Mouse (Mus musculus) liver, embryonic 11.5 days (tissue): ENCODE data around the gene Wbp2nl. TPM values are rescaled to one million over a fixed set of nuclear protein-coding genes. Genes with fewer than 3 reads are reported as not detected.
A peak's percentile ranks its signal among the peaks of the same experiment; 100 is the strongest.

Source experiments
- ATAC-seq: fragments of 200-750 bp; cut with Nextera tagmentation; replicated peaks from 2 replicates; pipeline ENCODE4 v1.8.0; 2017; ENCODE audit warnings: moderate number of reproducible peaks, mild to moderate bottlenecking, moderate TSS enrichment, moderate library complexity; ENCODE audit not compliant: low FRiP score
- DNase-seq: peaks from one replicate; pipeline ENCODE4 v3.0.0-alpha.2; 2017; ENCODE audit warnings: low spot score
- H3K27ac ChIP-seq: fragments of 300-500 bp; sonication (generic); 2 replicates; pipeline ENCODE4 v1.5.1; 2014; ENCODE audit warnings: mild to moderate bottlenecking, low read depth, low read length, control low read depth
- H3K27me3 ChIP-seq: fragments of 300-500 bp; sonication (generic); replicated peaks from 2 replicates; pipeline ENCODE4 v1.6.1; 2014; ENCODE audit warnings: low read length, mixed read lengths; ENCODE audit not compliant: control insufficient read depth, insufficient read depth
- H3K36me3 ChIP-seq: fragments of 300-500 bp; sonication (generic); 2 replicates; pipeline ENCODE4 v1.6.1; 2014; ENCODE audit warnings: mild to moderate bottlenecking, low read length, moderate library complexity, mixed read lengths; ENCODE audit not compliant: control insufficient read depth, insufficient read depth
- H3K4me1 ChIP-seq: fragments of 300-500 bp; sonication (generic); replicated peaks from 2 replicates; pipeline ENCODE4 v1.6.1; 2014; ENCODE audit warnings: low read length, mixed read lengths; ENCODE audit not compliant: control insufficient read depth, insufficient read depth
- H3K4me2 ChIP-seq: fragments of 300-500 bp; sonication (generic); 2 replicates; pipeline ENCODE4 v1.6.1; 2014; ENCODE audit warnings: mild to moderate bottlenecking, control low read depth, moderate library complexity
- H3K4me3 ChIP-seq: fragments of 300-500 bp; sonication (generic); 2 replicates; pipeline ENCODE4 v1.5.1; 2014; ENCODE audit warnings: low read depth, low read length, control low read depth
- H3K9ac ChIP-seq: fragments of 300-500 bp; sonication (generic); 2 replicates; pipeline ENCODE4 v1.6.1; 2014; ENCODE audit warnings: low read depth, low read length, control low read depth
- H3K9me3 ChIP-seq: fragments of 300-500 bp; sonication (generic); 2 replicates; pipeline ENCODE4 v1.6.1; 2016; ENCODE audit warnings: low read length, inconsistent platforms, mixed read lengths; ENCODE audit not compliant: control insufficient read depth
- WGBS: fragments of 180-500 bp; shearing (Covaris S2); extraction: QIAGEN DNeasy Blood & Tissue Kit; methylation state at CpG from one replicate; pipeline ENCODE4 v1.1.7; 2014; 5-methylcytosine and 5-hydroxymethylcytosine counted together
- polyA plus RNA-seq: library from polyadenylated mRNA; unstranded; fragments of >200 nt; fragmentation: Nextera tagmentation; extraction: Ambion mirVana; gene quantifications from 2 replicates; pipeline ENCODE4 v1.2.1, GENCODE M21; 2014

The Wbp2nl gene
- polyA plus RNA-seq, 1 experiment from 2014 or later: 0.58 TPM

GRCm38 (mm10) chr15:82347852-82348251 is 49.1 kb downstream of the Wbp2nl start:
- Histone ChIP-seq H3K27me3 (no peaks in the 10 kb centered on the region), H3K27ac (no peak overlapping the region), H3K9me3 (no peaks in the 10 kb centered on the region), H3K36me3 (peaks cover 26% of the 10 kb centered on the region), H3K4me3 (peak overlapping the region; percentile 69; the same call in 1 of the 2 replicates), H3K4me1 (peaks cover 66% of the 10 kb centered on the region), H3K9ac (no peak overlapping the region), H3K4me2 (peak overlapping the region; percentile 99)
- ATAC-seq: no peak
- 91% methylated on average over 12 of the region's 12 CpGs for WGBS
- no peak for DNase-seq

- DNase-seq (no peak), ATAC-seq (no peak)
- H3K9ac ChIP-seq: no peak overlapping the region
- H3K36me3 ChIP-seq: peaks cover 22% of the 10 kb centered on the region
- H3K4me3 ChIP-seq: no peak overlapping the region
- peaks cover 63% of the 10 kb centered on the region for H3K4me1 ChIP-seq
- H3K27ac ChIP-seq: peak overlapping the region; percentile 2; the same call in 1 of the 2 replicates
- H3K9me3 ChIP-seq: no peaks in the 10 kb centered on the region
- H3K4me2 ChIP-seq: no peak overlapping the region
- H3K27me3 ChIP-seq: no peaks in the 10 kb centered on the region
- WGBS: 75% methylated on average over 8 of the region's 8 CpGs
Measured at GRCm38 (mm10) chr15:82348258-82348998, 49.7 kb downstream of the Wbp2nl start.

DNA sequence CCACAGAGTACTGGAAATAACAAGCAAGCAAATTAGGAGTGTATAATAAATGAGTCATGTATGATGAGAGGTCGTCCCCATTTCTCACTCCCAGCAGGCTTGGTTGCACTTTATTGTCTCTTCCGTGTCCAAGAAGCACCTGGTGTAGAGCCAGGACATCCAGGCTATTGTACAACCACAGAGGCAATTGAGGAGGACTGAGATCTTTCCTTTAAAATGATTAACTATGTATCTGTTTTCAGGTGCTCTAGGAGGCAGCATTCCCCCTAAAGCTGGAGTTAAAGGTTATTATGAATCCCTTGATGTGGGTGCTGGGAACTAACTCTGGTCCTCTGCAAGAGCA is 50.2 kb downstream of the Wbp2nl start:
- H3K4me2 ChIP-seq: no peak overlapping the region
- H3K9me3 ChIP-seq: no peaks in the 10 kb centered on the region
- DNase-seq (no peak), ATAC-seq (no peak)
- H3K4me1 ChIP-seq: peaks cover 58% of the 10 kb centered on the region
- no peaks in the 10 kb centered on the region for H3K27me3 ChIP-seq
- 83% methylated on average over 2 of the region's 2 CpGs for WGBS
- H3K4me3 ChIP-seq: no peak overlapping the region
- no peak overlapping the region for H3K9ac ChIP-seq
- H3K27ac ChIP-seq: peak overlapping the region; percentile 63; the same call in 1 of the 2 replicates
- peaks cover 18% of the 10 kb centered on the region for H3K36me3 ChIP-seq

GRCm38 (mm10) chr15:82350349-82350748 is 51.6 kb downstream of the Wbp2nl start:
- peaks cover 45% of the 10 kb centered on the region for H3K4me1 ChIP-seq
- H3K9ac ChIP-seq: no peak overlapping the region
- WGBS: 72% methylated on average over 4 of the region's 4 CpGs
- peak overlapping the region; percentile 65; the same call in 1 of the 2 replicates for H3K27ac ChIP-seq
- ATAC-seq (no peak), DNase-seq (no peak)
- no peak overlapping the region for H3K4me3 ChIP-seq
- H3K27me3 ChIP-seq: no peaks in the 10 kb centered on the region
- peaks cover 18% of the 10 kb centered on the region for H3K36me3 ChIP-seq
- no peaks in the 10 kb centered on the region for H3K9me3 ChIP-seq
- no peak overlapping the region for H3K4me2 ChIP-seq

DNA sequence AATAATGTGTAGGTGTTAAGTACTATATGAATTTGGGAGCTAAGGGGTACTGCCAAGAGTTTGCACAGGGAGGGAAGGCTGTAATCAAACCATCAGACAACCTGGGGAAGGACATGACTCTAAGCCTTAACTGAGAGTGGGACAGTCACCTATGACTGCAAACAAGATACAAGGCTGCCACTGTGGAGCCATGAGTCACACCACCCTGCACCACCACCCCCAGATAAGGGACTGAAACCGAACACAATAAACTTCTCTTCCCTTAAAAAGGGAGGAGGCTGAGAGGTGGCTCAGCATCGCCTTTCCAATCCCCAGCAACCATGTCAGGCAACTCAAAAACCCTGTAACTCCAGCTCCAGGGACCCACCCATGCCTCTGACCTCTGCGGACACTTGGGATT is 52.7 kb downstream of the Wbp2nl start:
- Histone ChIP-seq H3K4me2 (peak overlapping the region; percentile 95), H3K27me3 (no peaks in the 10 kb centered on the region), H3K4me1 (peaks cover 44% of the 10 kb centered on the region), H3K27ac (peak overlapping the region; percentile 65), H3K9ac (peak overlapping the region; percentile 22; the same call in 1 of the 2 replicates), H3K9me3 (no peaks in the 10 kb centered on the region), H3K36me3 (peaks cover 18% of the 10 kb centered on the region), H3K4me3 (peak overlapping the region; percentile 31; the same call in 1 of the 2 replicates)
- WGBS: 57% methylated on average over 3 of the region's 3 CpGs
- DNase-seq (no peak), ATAC-seq (peak; percentile 40)

- Histone ChIP-seq H3K4me1 (peaks cover 31% of the 10 kb centered on the region), H3K9me3 (no peaks in the 10 kb centered on the region), H3K27ac (peak overlapping the region; percentile 69), H3K36me3 (peaks cover 16% of the 10 kb centered on the region), H3K27me3 (no peaks in the 10 kb centered on the region), H3K4me3 (peak overlapping the region; percentile 100), H3K4me2 (peak overlapping the region; percentile 95), H3K9ac (peak overlapping the region; percentile 96)
- WGBS: 22% methylated on average over 14 of the region's 14 CpGs
- ATAC-seq (no peak), DNase-seq (no peak)
Measured at GRCm38 (mm10) chr15:82353078-82353744, 54.5 kb downstream of the Wbp2nl start.

DNA sequence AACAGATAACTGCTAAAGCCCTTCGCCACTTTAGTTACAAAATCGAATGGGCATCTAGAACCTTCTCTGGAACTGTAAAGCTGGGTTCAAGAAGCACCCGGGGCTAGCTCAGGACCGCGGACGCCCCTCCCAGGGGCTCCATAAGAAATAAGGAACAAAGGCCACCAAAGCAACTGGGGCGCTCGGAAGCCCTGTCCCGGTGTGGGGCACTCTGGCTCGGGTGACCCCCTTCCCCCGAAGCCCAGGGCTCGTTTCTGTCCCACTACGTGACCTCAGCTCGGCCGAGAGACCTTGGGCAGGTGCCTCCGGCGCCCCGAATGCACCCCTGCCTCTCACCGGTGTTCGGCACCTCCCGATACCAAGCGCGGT is 55.0 kb downstream of the Wbp2nl start:
- H3K9me3 ChIP-seq: no peaks in the 10 kb centered on the region
- H3K27me3 ChIP-seq: no peaks in the 10 kb centered on the region
- peak overlapping the region; percentile 96 for H3K9ac ChIP-seq
- peak overlapping the region; percentile 69 for H3K27ac ChIP-seq
- WGBS: under 1% methylated on average over 23 of the region's 23 CpGs
- ATAC-seq (peak; percentile 24), DNase-seq (no peak)
- H3K4me3 ChIP-seq: peak overlapping the region; percentile 100
- H3K4me1 ChIP-seq: peaks cover 26% of the 10 kb centered on the region
- peaks cover 12% of the 10 kb centered on the region for H3K36me3 ChIP-seq
- peak overlapping the region; percentile 95 for H3K4me2 ChIP-seq

DNA sequence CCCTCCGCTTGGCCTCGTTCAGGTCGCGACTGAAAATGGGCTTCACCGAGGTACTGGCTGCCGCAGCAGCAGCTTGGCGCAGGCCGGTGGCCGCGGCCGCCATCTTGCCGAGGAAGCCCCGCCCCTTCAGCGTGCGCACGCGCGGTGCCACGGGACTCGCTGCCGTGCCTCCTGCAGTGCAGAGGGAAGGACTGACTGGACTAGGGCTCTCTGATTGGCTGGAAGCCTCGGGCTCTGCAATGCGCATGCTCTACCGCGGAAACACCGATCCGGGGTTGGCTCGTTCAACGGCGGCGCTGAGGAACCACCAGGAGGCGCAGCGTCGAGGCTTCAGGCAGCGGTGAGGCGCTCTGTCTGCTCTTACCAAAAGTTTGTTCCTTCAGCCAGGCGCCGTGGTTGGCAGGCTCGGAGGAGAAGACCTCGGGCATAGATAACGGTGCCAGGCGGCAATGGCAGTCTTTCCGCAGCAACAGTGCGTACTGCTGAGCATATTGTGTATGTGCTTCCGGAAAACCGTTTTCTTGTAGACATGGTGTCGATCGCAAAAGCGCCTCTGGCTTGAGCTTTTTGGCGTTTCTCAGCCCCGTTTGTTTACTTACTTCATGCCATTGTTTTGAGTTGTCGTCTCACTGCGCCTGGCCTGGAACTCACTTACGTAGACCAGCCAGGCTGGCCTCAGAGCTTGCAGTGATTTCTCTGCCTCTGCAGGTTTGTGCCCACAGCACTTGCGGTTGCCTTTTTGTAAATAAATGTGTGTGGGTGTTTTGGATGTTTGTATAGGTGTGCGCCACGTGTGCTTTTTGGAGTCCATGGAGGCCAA is 55.6 kb downstream of the Wbp2nl start, which contains the start of gene Ndufa6:
Gene Ndufa6 (minus strand): TSS at position 197 of the 820 bp plus-strand sequence.
- 2% methylated on average over 57 of the region's 57 CpGs for WGBS
- peaks cover 21% of the 10 kb centered on the region for H3K4me1 ChIP-seq
- peak within 1 kb of the TSS; percentile 82 for H3K27ac ChIP-seq
- peaks cover 6% of the 10 kb centered on the region for H3K36me3 ChIP-seq
- peak within 1 kb of the TSS; percentile 96 for H3K9ac ChIP-seq
- H3K4me2 ChIP-seq: peak within 1 kb of the TSS; percentile 95
- H3K4me3 ChIP-seq: peak within 1 kb of the TSS; percentile 100
- ATAC-seq (peak; percentile 99), DNase-seq (peak; percentile 92)
- no peaks in the 10 kb centered on the region for H3K9me3 ChIP-seq
- no peaks in the 10 kb centered on the region for H3K27me3 ChIP-seq
